8 mouse cellular contexts compared by ENCODE assay signal in the genomic region with DNA sequence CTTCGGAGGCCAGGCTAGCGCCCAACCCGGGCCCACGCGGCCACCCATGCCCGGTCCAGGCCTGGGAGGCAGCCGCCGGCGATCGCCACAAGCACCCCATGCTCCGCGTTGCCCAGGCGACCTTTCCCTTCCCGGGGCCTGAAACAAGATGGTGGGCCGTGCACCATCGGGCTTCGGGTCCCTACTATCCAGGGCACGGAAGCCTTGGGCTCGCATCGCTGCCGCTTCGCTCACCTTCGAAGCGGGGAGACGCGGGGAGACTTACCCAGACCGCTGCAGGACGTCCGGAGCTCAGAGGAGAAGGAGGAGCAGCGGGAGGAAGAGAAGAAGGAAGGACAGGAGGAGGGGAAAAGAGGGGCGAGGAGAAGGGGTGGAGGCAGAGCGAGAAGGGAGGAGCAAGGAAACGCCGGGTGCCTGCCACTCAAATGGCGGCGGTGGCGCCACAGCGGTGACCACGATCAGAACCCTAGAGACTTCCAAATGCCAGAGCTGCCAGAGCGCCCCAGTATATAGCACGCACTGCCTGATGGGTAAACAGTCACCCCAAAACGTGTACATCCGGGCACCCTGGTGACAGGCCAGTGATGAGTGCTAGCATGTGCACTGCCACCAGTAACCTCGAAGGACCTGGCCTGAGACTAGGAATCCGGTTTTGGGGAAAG. TPM values are rescaled to one million over a fixed set of nuclear protein-coding genes. Genes with fewer than 3 reads are reported as not detected.
DNase-seq lines count a peak whose midpoint lies in the region; ATAC-seq lines count a peak whose summit lies in the region.

Zfp280c (minus strand) TSS at position 406 of the 662 bp plus-strand sequence.

- peak; percentile 95 to 100 for ATAC-seq in hematopoietic stem cell, adult 5-6 weeks (replicated peaks in 1 of 2; ENCODE audit: insufficient read depth in 1 of 2, low FRiP score in 2 of 2, low TSS enrichment in 1 of 2, low read depth in 1 of 2, poor library complexity in 2 of 2, severe bottlenecking in 2 of 2)

- peak; percentile 56 for DNase-seq in MEL-GATA-1-ER (ENCODE audit: extremely low read depth, low read depth)
- DNase-seq in cerebellum, adult 8-10 months = peak; percentile 65
- DNase-seq in forelimb bud, embryonic 11.5 days (ENCODE audit: low read depth, low spot score) = peak; percentile 50
- peak; percentile 48 to 69 for DNase-seq in layer of hippocampus, postnatal 10 days (ENCODE audit: low spot score in 2 of 2)
- peak; percentile 77 for DNase-seq in lung, postnatal 10 days
- peak; percentile 63 for DNase-seq in ovary, postnatal 36 days (ENCODE audit: low spot score)
- peak; percentile 74 for DNase-seq in thymus, postnatal 25 days

RNA-seq across cellular contexts. Expression of gene Zfp280c, which starts in this region (rescaled TPM):
- 34.3 and 34.6 TPM in 2 replicates for total RNA-seq in hematopoietic stem cell, adult 5-6 weeks (2017)
- total RNA-seq in layer of hippocampus, postnatal 10 days (2021) = 10 to 100 TPM; 25.7 to 29.6 TPM

Comparison
In these comparisons a context has a peak if more than half of its experiments do, and no peak if none do; other contexts are left out.
1. Peak in every context shown above with its lines: DNase-seq and ATAC-seq.